Mouse (Mus musculus) liver, embryonic 14.5 days (tissue): ENCODE measurements at regions not wholly inside any gene's neighbourhood (a gene's known extent, or its start where the extent isn't known, plus 50 kb on each side); places are given as distances from the start of the nearest gene placed in this dataset.

Source experiments
- ATAC-seq: fragments of 200-750 bp; cut with Nextera tagmentation; 2 replicates; pipeline ENCODE4 v1.8.0; 2017; ENCODE audit warnings: moderate number of reproducible peaks, mild to moderate bottlenecking, moderate library complexity; ENCODE audit not compliant: insufficient read depth
- DNase-seq, 3 experiments: peaks; one replicate each; pipeline ENCODE4 v3.0.0-alpha.2; 2012 to 2013; ENCODE audit warnings: low read depth in 3 of 3, low spot score in 3 of 3
- H3K27ac ChIP-seq: fragments of 300-500 bp; sonication (generic); 2 replicates; pipeline ENCODE4 v1.5.1; 2014; ENCODE audit warnings: moderate library complexity, mild to moderate bottlenecking, control low read depth, inconsistent platforms
- H3K27me3 ChIP-seq: fragments of 300-500 bp; sonication (generic); 2 replicates; pipeline ENCODE4 v1.6.1; 2014; ENCODE audit warnings: mild to moderate bottlenecking, low read length, moderate library complexity; ENCODE audit not compliant: control insufficient read depth, insufficient read depth
- H3K36me3 ChIP-seq: fragments of 300-500 bp; sonication (generic); replicated peaks from 2 replicates; pipeline ENCODE4 v1.6.1; 2014; ENCODE audit warnings: low read depth; ENCODE audit not compliant: control insufficient read depth, insufficient read depth
- H3K4me1 ChIP-seq, 2 experiments: fragments of 200-500 bp in 1 of 2; fragments of 300-500 bp in 1 of 2; sonication (generic) in 1 of 2; replicated peaks; 2 replicates each; pipeline ENCODE4 v1.6.1; 2012 to 2014; ENCODE audit warnings: antibody characterized with exemption in 1 of 2, inconsistent platforms in 1 of 2, low read length in 1 of 2; ENCODE audit not compliant: control insufficient read depth in 2 of 2, insufficient read depth in 2 of 2
- H3K4me2 ChIP-seq: fragments of 300-500 bp; sonication (generic); 2 replicates; pipeline ENCODE4 v1.6.1; 2014; ENCODE audit warnings: low read depth, mild to moderate bottlenecking, control low read depth, moderate library complexity
- H3K4me3 ChIP-seq, 2 experiments: fragments of 200-500 bp in 1 of 2; fragments of 300-500 bp in 1 of 2; sonication (generic) in 1 of 2; 2 replicates each; pipeline ENCODE4 v1.5.1; 2012 to 2014; ENCODE audit warnings: low read depth in 2 of 2, low read length in 2 of 2, mild to moderate bottlenecking in 2 of 2, control low read depth in 1 of 2, inconsistent platforms in 1 of 2, moderate library complexity in 1 of 2; ENCODE audit not compliant: insufficient read depth in 1 of 2
- H3K9ac ChIP-seq: fragments of 300-500 bp; sonication (generic); replicated peaks from 2 replicates; pipeline ENCODE4 v1.6.1; 2014; ENCODE audit warnings: mild to moderate bottlenecking, control low read depth, moderate library complexity
- H3K9me3 ChIP-seq: fragments of 300-500 bp; sonication (generic); 2 replicates; pipeline ENCODE4 v1.6.1; 2016; ENCODE audit warnings: low read length, mixed read lengths; ENCODE audit not compliant: control insufficient read depth
- CTCF ChIP-seq: IDR thresholded peaks from 2 replicates; pipeline ENCODE4 v1.5.1; 2016; ENCODE audit warnings: antibody characterized with exemption, low read depth, control low read depth
- EP300 ChIP-seq: IDR thresholded peaks from 2 replicates; pipeline ENCODE4 v1.6.1; 2016; ENCODE audit warnings: antibody characterized with exemption, low read depth
- WGBS: fragments of 180-500 bp; shearing (Covaris S2); extraction: QIAGEN DNeasy Blood & Tissue Kit; methylation state at CpG from one replicate; pipeline ENCODE4 v1.1.7; 2014; ENCODE audit not compliant: insufficient replicate concordance; 5-methylcytosine and 5-hydroxymethylcytosine counted together

DNA sequence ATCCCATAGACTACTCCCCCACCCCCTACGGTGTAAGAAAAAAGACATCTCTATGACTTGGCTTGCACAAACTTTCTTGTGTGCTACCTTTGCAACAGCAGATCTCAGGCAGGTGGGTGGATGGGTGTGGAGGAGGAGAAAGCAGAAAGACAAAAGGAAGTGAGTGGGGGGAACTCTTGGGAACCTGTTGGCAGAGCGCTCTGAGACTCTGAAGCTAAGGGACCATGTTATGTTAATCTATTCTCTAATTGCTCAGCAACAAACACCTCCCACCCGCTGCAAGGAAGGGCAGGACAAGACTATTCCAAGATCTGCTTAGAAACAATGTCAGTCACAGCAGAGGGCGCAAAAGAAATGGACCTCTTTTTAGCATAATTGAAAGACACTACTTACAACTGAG lies 180.0 kb downstream of the Drd1 start:
- WGBS, result 64% methylated on average over 4 of the region's 4 CpGs
- H3K9ac ChIP-seq, result no peak overlapping the region
- DNase-seq, result no peak
- no peaks in the 10 kb centered on the region for H3K27me3 ChIP-seq
- no peak overlapping the region for H3K4me3 ChIP-seq
- no peak for ATAC-seq
- H3K9me3 ChIP-seq, result no peaks in the 10 kb centered on the region
- no peaks in the 10 kb centered on the region for H3K4me1 ChIP-seq
- no peak for TF ChIP-seq EP300
- no peak for TF ChIP-seq CTCF
- no peak overlapping the region for H3K27ac ChIP-seq
- no peaks in the 10 kb centered on the region for H3K36me3 ChIP-seq
- H3K4me2 ChIP-seq, result no peak overlapping the region

DNA sequence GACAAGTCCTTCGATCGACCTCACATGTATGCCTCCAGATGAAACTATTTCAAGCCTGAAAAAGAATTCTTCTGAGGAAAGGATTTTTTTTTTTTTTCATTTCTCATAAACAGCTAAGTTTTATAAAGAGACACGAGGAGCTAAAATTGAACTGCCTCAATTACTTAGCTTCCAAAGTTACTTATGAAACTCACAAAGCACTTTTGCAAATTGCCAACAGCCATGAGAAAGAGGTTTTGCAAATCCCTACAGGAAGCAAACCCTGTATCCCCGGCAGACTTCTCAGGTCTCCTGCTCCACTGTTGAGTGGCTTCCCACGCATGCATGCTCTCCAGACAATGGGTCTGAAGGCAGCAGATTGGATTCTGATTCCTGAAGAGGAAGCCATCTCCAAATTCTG lies 190.2 kb downstream of the Drd1 start:
- Histone ChIP-seq H3K4me1 (no peaks in the 10 kb centered on the region), H3K36me3 (no peaks in the 10 kb centered on the region), H3K9ac (no peak overlapping the region), H3K4me3 (no peak overlapping the region), H3K9me3 (no peaks in the 10 kb centered on the region), H3K27ac (no peak overlapping the region), H3K4me2 (no peak overlapping the region), H3K27me3 (no peaks in the 10 kb centered on the region)
- no peak for ATAC-seq
- 58% methylated on average over 5 of the region's 5 CpGs for WGBS
- DNase-seq, result no peak
- TF ChIP-seq CTCF (no peak), EP300 (no peak)

GRCm38 (mm10) chr13:53862336-53862735 lies 193.2 kb downstream of the Drd1 start:
- no peak for DNase-seq
- WGBS, result 38% methylated on average over 4 of the region's 4 CpGs

GRCm38 (mm10) chr13:53854196-53854595 lies 201.3 kb downstream of the Drd1 start:
- Histone ChIP-seq H3K4me1 (no peaks in the 10 kb centered on the region), H3K9me3 (no peaks in the 10 kb centered on the region)

More at GRCm38 (mm10) chr13:53862336-53862735, 193.2 kb downstream of the Drd1 start:
- H3K9ac ChIP-seq, result no peak overlapping the region
- no peaks in the 10 kb centered on the region for H3K27me3 ChIP-seq
- no peak overlapping the region for H3K4me3 ChIP-seq
- H3K4me2 ChIP-seq, result no peak overlapping the region
- TF ChIP-seq EP300, result no peak
- TF ChIP-seq CTCF, result no peak
- H3K36me3 ChIP-seq, result no peaks in the 10 kb centered on the region
- ATAC-seq, result no peak
- H3K27ac ChIP-seq, result no peak overlapping the region
- H3K4me1 ChIP-seq, result no peaks in the 10 kb centered on the region
- no peaks in the 10 kb centered on the region for H3K9me3 ChIP-seq

DNA sequence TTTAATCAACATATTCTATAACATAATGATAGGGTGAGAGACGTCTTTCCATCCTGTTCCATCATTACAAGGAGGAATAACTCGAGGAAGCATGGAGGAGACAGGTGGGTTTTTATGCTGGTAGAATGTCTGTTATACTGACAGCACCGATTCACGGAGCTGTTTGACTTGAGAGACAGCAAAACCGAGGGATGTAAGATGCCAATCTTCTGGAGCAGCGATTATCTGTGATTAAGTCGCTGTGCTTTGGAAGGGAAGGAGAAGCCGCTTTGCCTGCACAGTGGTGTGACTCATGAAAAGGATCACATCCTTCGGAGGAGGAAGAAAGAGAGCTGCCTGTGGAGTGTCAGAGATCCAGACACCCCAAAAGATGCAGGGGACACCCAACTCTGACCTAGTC lies 205.4 kb downstream of the Drd1 start:
- Histone ChIP-seq H3K9me3 (no peaks in the 10 kb centered on the region), H3K27ac (no peak overlapping the region), H3K36me3 (no peaks in the 10 kb centered on the region), H3K9ac (no peak overlapping the region), H3K4me3 (no peak overlapping the region), H3K4me2 (no peak overlapping the region), H3K4me1 (no peaks in the 10 kb centered on the region), H3K27me3 (no peaks in the 10 kb centered on the region)
- ATAC-seq (no peak), DNase-seq (no peak)
- WGBS, result 60% methylated on average over 9 of the region's 9 CpGs
- TF ChIP-seq EP300 (no peak), CTCF (no peak)

More at GRCm38 (mm10) chr13:53854196-53854595, 201.3 kb downstream of the Drd1 start:
- Histone ChIP-seq H3K27me3 (no peaks in the 10 kb centered on the region), H3K27ac (no peak overlapping the region), H3K4me3 (no peak overlapping the region), H3K36me3 (no peaks in the 10 kb centered on the region), H3K9ac (no peak overlapping the region), H3K4me2 (no peak overlapping the region)
- 40% methylated on average over 2 of the region's 2 CpGs for WGBS
- TF ChIP-seq CTCF (no peak), EP300 (no peak)
- ATAC-seq, result no peak
- DNase-seq, result no peak

DNA sequence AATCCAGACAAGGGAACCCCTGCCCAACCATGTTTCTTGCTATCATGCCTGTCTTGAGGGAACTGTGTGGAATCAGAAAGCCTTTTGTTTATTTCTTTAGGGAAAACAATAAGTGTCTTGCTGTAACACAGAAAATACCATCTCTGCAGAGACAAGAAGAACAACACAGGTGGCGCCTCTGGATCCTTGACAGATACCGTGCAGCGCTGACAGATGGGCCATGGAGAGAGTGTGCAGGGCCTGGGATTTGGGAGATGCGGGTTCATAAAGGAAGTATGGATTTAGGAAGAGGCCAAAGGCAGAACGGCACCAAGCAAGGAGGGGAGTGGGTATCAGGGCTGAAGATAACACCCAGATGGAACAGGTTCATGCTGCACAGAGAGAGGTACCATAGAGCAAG lies 209.3 kb downstream of the Drd1 start:
- TF ChIP-seq EP300 (no peak), CTCF (no peak)
- no peak overlapping the region for H3K27ac ChIP-seq
- ATAC-seq, result no peak

More for the DNA sequence above, 209.3 kb downstream of the Drd1 start:
- 76% methylated on average over 5 of the region's 5 CpGs for WGBS
- H3K4me1 ChIP-seq, result no peaks in the 10 kb centered on the region
- no peak overlapping the region for H3K4me3 ChIP-seq
- DNase-seq, result no peak
- no peaks in the 10 kb centered on the region for H3K9me3 ChIP-seq
- H3K4me2 ChIP-seq, result no peak overlapping the region
- H3K27me3 ChIP-seq, result no peaks in the 10 kb centered on the region
- H3K36me3 ChIP-seq, result no peaks in the 10 kb centered on the region
- H3K9ac ChIP-seq, result no peak overlapping the region
